Mouse (Mus musculus) hindbrain, embryonic 16.5 days (tissue): Measurements from ENCODE around the gene Fbxo3. TPM values are rescaled to one million over a fixed set of nuclear protein-coding genes. Genes with fewer than 3 reads are reported as not detected.
A peak's percentile ranks its signal among the peaks of the same experiment; 100 is the strongest.
"Not testable (repeated sequence)": the region's sequence is repeated elsewhere in the genome, so short reads cannot be mapped to it uniquely, and the experiment has no call there.

Experiments
- ATAC-seq: fragments of 200-750 bp; cut with Nextera tagmentation; 2 replicates; pipeline ENCODE4 v1.8.0; 2017; ENCODE audit warnings: moderate TSS enrichment, moderate library complexity
- H3K27ac ChIP-seq: fragments of 300-500 bp; sonication (generic); 2 replicates; pipeline ENCODE4 v1.5.1; 2014; ENCODE audit warnings: low read depth, mild to moderate bottlenecking, control low read depth, low read length, moderate library complexity
- H3K27me3 ChIP-seq: fragments of 300-500 bp; sonication (generic); replicated peaks from 2 replicates; pipeline ENCODE4 v1.6.1; 2014; ENCODE audit warnings: low read length; ENCODE audit not compliant: control insufficient read depth, insufficient read depth
- H3K36me3 ChIP-seq: fragments of 300-500 bp; sonication (generic); 2 replicates; pipeline ENCODE4 v1.6.1; 2014; ENCODE audit warnings: mild to moderate bottlenecking, low read length, moderate library complexity, mixed read lengths; ENCODE audit not compliant: control insufficient read depth, insufficient read depth
- H3K4me1 ChIP-seq: fragments of 300-500 bp; sonication (generic); 2 replicates; pipeline ENCODE4 v1.6.1; 2014; ENCODE audit warnings: low read depth, low read length; ENCODE audit not compliant: control insufficient read depth, insufficient read depth
- H3K4me2 ChIP-seq: fragments of 300-500 bp; sonication (generic); 2 replicates; pipeline ENCODE4 v1.6.1; 2014; ENCODE audit warnings: mild to moderate bottlenecking, low read length, control low read depth, moderate library complexity
- H3K4me3 ChIP-seq: fragments of 300-500 bp; sonication (generic); 2 replicates; pipeline ENCODE4 v1.5.1; 2014; ENCODE audit warnings: mild to moderate bottlenecking, low read length, control low read depth, moderate library complexity
- H3K9ac ChIP-seq: fragments of 300-500 bp; sonication (generic); 2 replicates; pipeline ENCODE4 v1.6.1; 2014; ENCODE audit warnings: low read depth, mild to moderate bottlenecking, control low read depth, low read length, moderate library complexity
- H3K9me3 ChIP-seq: fragments of 300-500 bp; sonication (generic); 2 replicates; pipeline ENCODE4 v1.6.1; 2014; ENCODE audit warnings: mild to moderate bottlenecking, low read length, moderate library complexity; ENCODE audit not compliant: control insufficient read depth
- WGBS: fragments of 180-500 bp; shearing (Covaris S2); extraction: QIAGEN DNeasy Blood & Tissue Kit; methylation state at CpG from one replicate; pipeline ENCODE4 v1.1.7; 2014; 5-methylcytosine and 5-hydroxymethylcytosine counted together
- polyA plus RNA-seq: library from polyadenylated mRNA; unstranded; fragments of >200 nt; fragmentation: Nextera tagmentation; extraction: Ambion mirVana; gene quantifications from 2 replicates; pipeline ENCODE4 v1.2.1, GENCODE M21; 2015

Fbxo3 gene
- polyA plus RNA-seq, 1 experiment from 2014 or later, result 77.8 TPM

DNA sequence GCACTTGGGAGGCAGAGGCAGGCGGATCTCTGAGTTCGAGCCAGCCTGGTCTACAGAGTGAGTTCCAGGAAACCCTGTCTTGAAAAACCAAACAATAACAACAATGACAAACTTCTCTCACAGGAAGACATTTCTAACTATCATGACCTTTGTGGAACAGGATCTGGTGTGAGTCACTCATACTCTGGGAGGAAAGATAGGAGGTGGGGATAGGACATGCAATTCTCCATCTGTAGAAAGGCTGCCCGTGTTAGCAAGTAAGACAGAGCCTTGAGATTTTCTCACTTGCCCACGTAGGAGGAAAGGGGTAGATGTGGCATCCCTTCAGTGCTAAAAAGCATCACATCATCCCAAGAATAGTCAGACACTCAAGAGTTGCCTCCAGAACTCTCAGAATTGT is 25.7 kb upstream of the Fbxo3 start:
- WGBS, result 90% methylated on average over 4 of the region's 4 CpGs
- no peak overlapping the region for H3K4me2 ChIP-seq
- H3K9me3 ChIP-seq, result no peaks in the 10 kb centered on the region
- H3K36me3 ChIP-seq, result no peaks in the 10 kb centered on the region
- no peak for ATAC-seq
- no peaks in the 10 kb centered on the region for H3K27me3 ChIP-seq
- no peak overlapping the region for H3K9ac ChIP-seq
- H3K4me1 ChIP-seq, result no peaks in the 10 kb centered on the region
- no peak overlapping the region for H3K4me3 ChIP-seq
- H3K27ac ChIP-seq, result no peak overlapping the region

DNA sequence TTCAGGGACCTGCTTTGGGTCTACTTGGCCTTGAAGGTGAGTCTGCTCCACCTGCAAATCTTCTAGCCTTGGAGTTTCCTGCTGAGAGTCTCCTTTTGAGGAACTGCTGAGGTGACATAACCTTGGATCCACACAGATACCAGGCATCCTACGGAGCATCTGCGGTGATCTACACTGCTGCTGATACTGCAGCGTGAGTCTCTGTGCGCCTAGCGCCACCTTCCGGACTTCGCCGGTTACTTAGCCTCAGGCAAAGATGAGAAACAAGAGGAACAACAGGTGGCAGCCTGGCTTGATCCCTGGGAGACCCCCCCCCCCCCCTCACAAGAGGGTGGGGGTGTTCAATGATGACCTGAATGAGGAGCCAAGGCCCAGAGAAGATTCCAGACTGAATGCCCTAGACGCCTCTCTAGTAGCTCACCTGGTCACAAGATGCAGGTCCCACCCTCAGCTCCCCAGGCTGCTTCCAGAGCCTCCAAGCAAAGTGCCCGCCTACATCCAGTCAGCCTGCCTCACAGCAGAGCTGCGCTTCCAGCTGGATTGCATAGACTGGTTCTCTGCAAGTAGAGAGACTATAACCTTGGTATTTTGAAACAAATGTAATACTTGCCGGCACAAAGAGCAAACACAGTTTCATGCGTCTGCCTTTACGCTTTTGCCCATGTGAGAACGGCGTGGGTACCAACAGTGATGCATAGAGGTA is 24.7 kb upstream of the Fbxo3 start:
- Histone ChIP-seq H3K9ac (no peak overlapping the region), H3K27me3 (no peaks in the 10 kb centered on the region), H3K4me2 (no peak overlapping the region), H3K36me3 (no peaks in the 10 kb centered on the region), H3K27ac (no peak overlapping the region), H3K4me1 (no peaks in the 10 kb centered on the region), H3K4me3 (no peak overlapping the region), H3K9me3 (no peaks in the 10 kb centered on the region)
- peak; percentile 80 for ATAC-seq
- WGBS, result 35% methylated on average over 16 of the region's 16 CpGs

DNA sequence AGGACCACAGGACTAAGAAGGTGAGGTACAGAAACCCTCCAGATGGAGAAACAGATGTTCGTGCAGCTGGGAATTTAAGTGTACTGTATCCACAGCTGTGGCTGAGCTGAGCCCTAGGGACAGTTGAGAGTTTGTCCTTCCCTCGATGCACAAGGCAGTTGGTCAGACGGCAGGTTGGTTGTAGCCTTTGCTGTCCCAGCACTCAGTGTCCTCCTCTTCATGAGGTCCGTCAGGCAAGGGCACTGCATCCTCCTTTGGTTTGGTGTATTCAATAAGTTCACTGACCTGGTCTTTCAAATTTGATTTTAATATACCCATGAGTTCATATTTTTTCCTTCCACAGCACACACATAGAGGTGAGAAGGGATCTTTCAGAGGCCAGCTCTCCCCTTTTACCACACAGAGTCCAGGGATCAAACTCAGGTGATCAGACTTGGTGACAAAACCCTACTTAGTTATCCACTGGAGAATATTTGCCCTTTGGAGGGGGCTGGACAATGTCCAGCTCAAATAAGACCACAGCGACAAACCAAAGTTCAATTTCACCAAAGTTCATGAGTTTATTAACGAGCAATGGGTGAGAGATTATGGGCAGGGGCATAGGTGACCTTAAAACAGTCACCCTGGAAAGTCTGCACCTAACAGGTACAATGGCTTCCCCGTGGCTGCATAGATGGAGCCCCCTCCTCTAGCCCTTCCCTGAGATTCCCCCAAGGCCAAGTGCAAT is 19.6 kb upstream of the Fbxo3 start:
- H3K9ac ChIP-seq, result no peak overlapping the region
- H3K36me3 ChIP-seq, result no peaks in the 10 kb centered on the region
- no peaks in the 10 kb centered on the region for H3K4me1 ChIP-seq
- H3K27me3 ChIP-seq, result no peaks in the 10 kb centered on the region
- H3K4me3 ChIP-seq, result no peak overlapping the region
- H3K27ac ChIP-seq, result no peak overlapping the region
- 89% methylated on average over 7 of the region's 7 CpGs for WGBS
- no peaks in the 10 kb centered on the region for H3K9me3 ChIP-seq
- no peak for ATAC-seq
- no peak overlapping the region for H3K4me2 ChIP-seq

DNA sequence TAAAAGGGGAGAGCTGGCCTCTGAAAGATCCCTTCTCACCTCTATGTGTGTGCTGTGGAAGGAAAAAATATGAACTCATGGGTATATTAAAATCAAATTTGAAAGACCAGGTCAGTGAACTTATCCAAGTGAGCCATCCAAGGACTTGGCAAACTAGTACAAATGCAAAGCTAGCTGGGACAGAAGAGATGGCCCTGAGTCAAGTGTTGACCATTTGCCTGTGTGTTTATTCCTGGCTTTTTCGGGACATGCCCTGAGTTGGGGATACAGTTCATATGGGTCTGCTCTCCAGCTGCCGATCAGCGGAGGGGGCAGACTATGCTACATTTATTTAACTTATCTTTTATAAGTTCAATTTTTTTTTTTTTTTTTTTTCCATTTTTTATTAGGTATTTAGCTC is 18.7 kb upstream of the Fbxo3 start:
- not testable (repeated sequence) for H3K4me1 ChIP-seq, H3K9ac ChIP-seq, ATAC-seq, H3K36me3 ChIP-seq, H3K4me2 ChIP-seq, H3K27me3 ChIP-seq, H3K27ac ChIP-seq, H3K4me3 ChIP-seq, H3K9me3 ChIP-seq
- WGBS, result 96% methylated on average over 3 of the region's 3 CpGs

DNA sequence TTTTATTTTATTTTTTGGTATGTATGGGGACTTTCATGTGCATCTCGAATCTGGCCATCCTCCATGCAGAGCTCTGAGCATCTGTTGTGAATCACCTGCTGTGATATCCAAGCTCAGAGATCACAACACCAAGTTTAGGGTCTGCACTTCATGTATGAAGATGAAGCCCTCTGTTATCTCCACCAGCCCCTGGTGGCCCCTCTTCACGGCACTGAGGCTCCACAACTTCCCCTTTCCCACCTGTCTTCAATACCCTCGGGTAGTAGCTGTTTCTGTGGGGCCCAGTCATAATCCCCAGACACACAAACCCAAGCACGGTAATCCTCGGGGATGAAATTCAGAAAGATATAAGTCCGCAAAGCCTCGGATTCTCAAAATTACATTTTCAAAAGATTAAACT is 4.4 kb upstream of the Fbxo3 start:
- no peak for ATAC-seq
- 91% methylated on average over 7 of the region's 7 CpGs for WGBS
- H3K9me3 ChIP-seq, result no peaks in the 10 kb centered on the region

DNA sequence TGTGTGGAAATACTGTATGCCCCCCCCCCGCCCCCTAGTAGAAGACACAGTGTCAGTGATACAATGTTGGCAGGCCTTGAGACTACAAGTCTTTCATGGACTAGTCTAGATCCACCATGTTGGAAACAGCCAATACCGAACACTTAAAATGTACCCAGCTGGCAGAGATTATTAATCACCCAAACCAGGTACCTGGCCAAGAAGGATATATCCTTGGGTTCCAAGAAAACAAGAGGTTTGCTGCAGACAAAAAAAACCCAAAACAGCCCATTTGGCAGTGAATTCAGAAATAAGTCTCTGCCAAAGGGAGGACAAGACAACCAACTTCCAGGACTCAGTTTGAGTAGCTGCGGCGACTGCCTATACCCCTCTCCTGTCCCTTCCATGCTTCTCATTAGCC is 2.9 kb upstream of the Fbxo3 start:
- Histone ChIP-seq H3K27me3 (no peaks in the 10 kb centered on the region), H3K36me3 (no peaks in the 10 kb centered on the region), H3K9me3 (no peaks in the 10 kb centered on the region), H3K9ac (no peak overlapping the region), H3K4me2 (no peak overlapping the region), H3K27ac (no peak overlapping the region), H3K4me3 (no peak overlapping the region), H3K4me1 (peaks cover 9% of the 10 kb centered on the region)
- 87% methylated on average over 4 of the region's 4 CpGs for WGBS
- ATAC-seq, result no peak

More for the DNA sequence above, 4.4 kb upstream of the Fbxo3 start:
- H3K27ac ChIP-seq, result no peak overlapping the region
- H3K27me3 ChIP-seq, result no peaks in the 10 kb centered on the region
- no peaks in the 10 kb centered on the region; the same call in 1 of the 2 replicates for H3K4me1 ChIP-seq
- H3K9ac ChIP-seq, result no peak overlapping the region
- no peak overlapping the region for H3K4me3 ChIP-seq
- no peak overlapping the region for H3K4me2 ChIP-seq
- no peaks in the 10 kb centered on the region for H3K36me3 ChIP-seq

DNA sequence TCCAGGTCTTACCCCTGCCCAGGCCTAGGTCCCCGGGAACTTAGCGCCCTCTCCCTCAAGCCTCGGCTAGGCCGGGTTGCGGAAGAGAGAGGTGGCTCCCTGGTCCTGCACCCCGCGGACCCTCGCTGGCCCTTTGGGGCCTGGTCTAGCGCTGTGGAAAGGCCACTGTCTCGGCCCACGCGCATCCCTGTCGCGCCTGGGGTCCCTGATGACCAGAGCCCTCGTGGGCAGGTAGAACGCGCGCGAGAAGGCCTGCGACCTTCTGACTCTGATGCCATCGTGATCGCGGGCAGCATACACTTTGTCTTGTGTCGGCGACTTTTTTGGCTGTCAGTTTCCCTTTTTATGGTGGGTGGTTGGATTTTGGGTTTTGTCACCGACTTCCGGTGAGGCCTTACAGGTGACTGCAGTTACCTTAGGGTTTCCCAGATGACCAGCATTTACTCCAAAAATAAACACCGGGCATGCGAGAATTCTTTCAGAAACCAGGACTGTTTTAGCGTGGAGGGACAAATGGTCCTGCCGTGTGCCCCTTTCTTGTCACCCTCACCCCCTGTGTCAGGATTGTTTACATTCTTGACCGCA is 710 bp downstream of the Fbxo3 start, which contains the start of gene 4931422A03Rik:
Gene 4931422A03Rik (minus strand): TSS at position 223 of the 585 bp plus-strand sequence.
- no peaks in the 10 kb centered on the region for H3K27me3 ChIP-seq
- peak within 1 kb of the TSS; percentile 97 for H3K9ac ChIP-seq
- no peaks in the 10 kb centered on the region; the same call in none of the 2 replicates for H3K36me3 ChIP-seq
- peaks cover 12% of the 10 kb centered on the region for H3K4me1 ChIP-seq
- WGBS, result 2% methylated on average over 31 of the region's 32 CpGs
- ATAC-seq, result no peak
- H3K27ac ChIP-seq, result peak within 1 kb of the TSS; percentile 83
- peak within 1 kb of the TSS; percentile 63 for H3K4me2 ChIP-seq
- H3K9me3 ChIP-seq, result no peaks in the 10 kb centered on the region
- peak within 1 kb of the TSS; percentile 95 for H3K4me3 ChIP-seq

DNA sequence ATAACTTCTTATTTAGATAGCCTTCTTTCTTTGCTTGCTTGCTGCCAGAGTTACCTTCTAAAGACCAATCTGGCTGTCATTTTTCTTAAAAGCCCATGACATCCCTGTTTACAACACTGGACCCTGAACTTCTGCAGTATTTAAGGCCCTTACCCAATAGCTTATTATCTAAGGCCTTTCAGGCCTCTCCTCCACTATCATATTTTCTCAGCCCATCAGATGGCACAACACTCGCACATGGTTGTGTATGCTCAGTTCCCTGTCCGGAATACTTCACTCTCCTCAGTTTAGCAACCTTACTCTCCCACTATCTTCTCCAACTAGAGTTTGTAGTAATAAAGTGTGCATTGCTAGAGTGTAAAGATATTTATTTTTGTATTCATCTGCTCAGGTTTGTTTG is 1.6 kb downstream of the Fbxo3 start:
- no peaks in the 10 kb centered on the region for H3K27me3 ChIP-seq
- no peak for ATAC-seq
- no peaks in the 10 kb centered on the region for H3K9me3 ChIP-seq
- 83% methylated on average over 2 of the region's 2 CpGs for WGBS
- H3K27ac ChIP-seq, result no peak overlapping the region
- H3K4me1 ChIP-seq, result peaks cover 12% of the 10 kb centered on the region
- peak overlapping the region; percentile 95 for H3K4me3 ChIP-seq
- H3K4me2 ChIP-seq, result peak overlapping the region; percentile 63
- H3K36me3 ChIP-seq, result peaks cover 5% of the 10 kb centered on the region
- H3K9ac ChIP-seq, result no peak overlapping the region

DNA sequence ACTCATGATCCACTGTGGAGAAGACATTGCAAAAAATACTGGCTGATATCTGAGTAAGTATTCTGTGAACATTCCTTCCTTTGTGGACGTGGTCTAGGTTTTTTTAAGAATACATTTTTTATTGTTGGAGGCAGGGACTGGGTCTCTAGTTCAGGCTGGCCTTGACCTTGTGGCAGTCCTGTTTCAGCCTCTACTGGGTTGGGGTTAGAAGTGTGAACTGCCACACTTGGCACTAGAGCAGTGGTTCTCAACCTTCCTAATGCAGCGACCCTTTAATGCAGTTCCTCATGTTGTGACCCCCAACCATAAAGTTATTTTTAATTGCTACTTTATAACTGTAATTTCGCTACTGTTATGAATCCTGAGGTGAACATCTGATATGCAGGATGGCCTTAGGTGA is 2.9 kb downstream of the Fbxo3 start:
- no peaks in the 10 kb centered on the region for H3K9me3 ChIP-seq
- no peak overlapping the region for H3K4me2 ChIP-seq
- peaks cover 8% of the 10 kb centered on the region for H3K36me3 ChIP-seq
- no peak overlapping the region for H3K9ac ChIP-seq
- H3K27ac ChIP-seq, result no peak overlapping the region
- ATAC-seq, result no peak
- 89% methylated on average over 3 of the region's 3 CpGs for WGBS
- peaks cover 12% of the 10 kb centered on the region for H3K4me1 ChIP-seq
- no peaks in the 10 kb centered on the region for H3K27me3 ChIP-seq
- no peak overlapping the region for H3K4me3 ChIP-seq
